Mouse (Mus musculus) heart, adult 2 months (tissue): ENCODE measurements around the gene Zswim4. TPM values are rescaled to one million over a fixed set of nuclear protein-coding genes. Genes with fewer than 3 reads are reported as not detected.

Experiments
- DNase-seq, 2 experiments: peaks; one replicate each; pipeline ENCODE4 v3.0.0; 2021
- H3K27ac ChIP-seq: fragments of 200-600 bp; 2 replicates; pipeline ENCODE4 v1.8.1; 2022
- H3K27me3 ChIP-seq: fragments of 200-500 bp; 2 replicates; pipeline ENCODE4 v1.6.1; 2012; ENCODE audit warnings: mild to moderate bottlenecking, low read length, inconsistent platforms, mixed read lengths; ENCODE audit not compliant: control insufficient read depth, insufficient read depth
- H3K36me3 ChIP-seq: fragments of 200-500 bp; 2 replicates; pipeline ENCODE4 v1.6.1; 2012; ENCODE audit warnings: low read length, inconsistent platforms; ENCODE audit not compliant: control insufficient read depth, insufficient read depth
- H3K4me1 ChIP-seq: fragments of 200-500 bp; 2 replicates; pipeline ENCODE4 v1.6.1; 2011; ENCODE audit warnings: low read length; ENCODE audit not compliant: control insufficient read depth, insufficient read depth
- H3K4me3 ChIP-seq: fragments of 200-600 bp; 2 replicates; pipeline ENCODE4 v1.8.1; 2022
- H3K79me2 ChIP-seq: fragments of 200-500 bp; replicated peaks from 2 replicates; pipeline ENCODE4 v1.6.1; 2012; ENCODE audit warnings: mild to moderate bottlenecking, inconsistent platforms, low read length, moderate library complexity, mixed read lengths; ENCODE audit not compliant: control insufficient read depth, insufficient read depth
- H3K9ac ChIP-seq: fragments of 200-500 bp; 2 replicates; pipeline ENCODE4 v1.6.1; 2012; ENCODE audit warnings: low read depth, mild to moderate bottlenecking, control low read depth, inconsistent platforms, low read length, mixed read lengths
- CTCF ChIP-seq: fragments of 200-600 bp; IDR thresholded peaks from 2 replicates; pipeline ENCODE4 v1.8.1; 2022; ENCODE audit warnings: antibody characterized with exemption, mild to moderate bottlenecking, moderate library complexity
- EP300 ChIP-seq: fragments of 200-500 bp; IDR thresholded peaks from 2 replicates; pipeline ENCODE4 v1.6.1; 2011; ENCODE audit warnings: low read depth, low read length, control low read depth; ENCODE audit not compliant: insufficient read depth
- POLR2A ChIP-seq: fragments of 200-500 bp; IDR thresholded peaks from 2 replicates; pipeline ENCODE4 v1.6.1; 2011; ENCODE audit warnings: mild to moderate bottlenecking, low read depth, low read length, control low read depth; ENCODE audit not compliant: insufficient read depth
- WGBS: fragments of 180-500 bp; shearing (Covaris S2); methylation state at CpG from one replicate; pipeline ENCODE4 v1.1.7; 2018; 5-methylcytosine and 5-hydroxymethylcytosine counted together
- intact Hi-C: fragments of 180-260 bp; cut with DNase I; formaldehyde crosslinking; loops from one replicate; pipeline ENCODE4 v1.15.1; 2025
- polyA plus RNA-seq: library from polyadenylated mRNA; depleted of rRNA; stranded (reverse); fragments of >200 nt; gene quantifications from 2 replicates; pipeline ENCODE4 v1.2.3, GENCODE M21; 2012
- total RNA-seq, 2 experiments: library from RNA; stranded (reverse); gene quantifications; 2 replicates each; pipeline ENCODE4 v1.2.3; 2021

Gene Zswim4
- total and polyA plus RNA-seq, 3 experiments: 6.8 to 10.4 (median 8.2) TPM

- DNase-seq: no peak
- Histone ChIP-seq H3K79me2 (peaks cover 3% of the 10 kb centered on the region; the same call in 1 of the 2 replicates), H3K9ac (peak overlapping the region; percentile 48), H3K4me1 (peaks cover 34% of the 10 kb centered on the region), H3K36me3 (peaks cover 42% of the 10 kb centered on the region), H3K27me3 (no peaks in the 10 kb centered on the region), H3K27ac (peak overlapping the region; percentile 78), H3K4me3 (peak overlapping the region; percentile 23; the same call in 1 of the 2 replicates)
- TF ChIP-seq CTCF (no peak), EP300 (no peak), POLR2A (no peak)
- intact Hi-C loops: no loop called here
- WGBS: 57% methylated on average over 17 of the region's 17 CpGs
Measured at GRCm38 (mm10) chr8:84208381-84209380, 28.2 kb downstream of the Zswim4 start.

GRCm38 (mm10) chr8:84207811-84208210 is 29.0 kb downstream of the Zswim4 start:
- TF ChIP-seq EP300: peak; percentile 88; the same call in 1 of the 2 replicates
- no peak for TF ChIP-seq CTCF
- peak; percentile 61 for TF ChIP-seq POLR2A
- H3K27ac ChIP-seq: peak overlapping the region; percentile 78
- peak overlapping the region; percentile 23 for H3K4me3 ChIP-seq
- peak; percentile 82 to 87 for DNase-seq
- 21% methylated on average over 7 of the region's 7 CpGs for WGBS
- intact Hi-C loops: no loop called here
- H3K36me3 ChIP-seq: peaks cover 42% of the 10 kb centered on the region
- H3K9ac ChIP-seq: peak overlapping the region; percentile 48
- H3K4me1 ChIP-seq: peaks cover 34% of the 10 kb centered on the region
- H3K27me3 ChIP-seq: no peaks in the 10 kb centered on the region
- peaks cover 3% of the 10 kb centered on the region; the same call in 1 of the 2 replicates for H3K79me2 ChIP-seq

GRCm38 (mm10) chr8:84206666-84207065 is 30.2 kb downstream of the Zswim4 start:
- no peak overlapping the region for H3K9ac ChIP-seq
- DNase-seq: no peak
- intact Hi-C loops: no loop called here
- WGBS: 91% methylated on average over 3 of the region's 3 CpGs
- peaks cover 34% of the 10 kb centered on the region for H3K4me1 ChIP-seq
- H3K79me2 ChIP-seq: peaks cover 5% of the 10 kb centered on the region; the same call in 1 of the 2 replicates
- TF ChIP-seq CTCF (peak; percentile 30), EP300 (no peak)
- no peaks in the 10 kb centered on the region for H3K27me3 ChIP-seq
- H3K36me3 ChIP-seq: peaks cover 42% of the 10 kb centered on the region
- H3K27ac ChIP-seq: peak overlapping the region; percentile 78
- no peak overlapping the region for H3K4me3 ChIP-seq

GRCm38 (mm10) chr8:84205073-84205472 is 31.8 kb downstream of the Zswim4 start:
- WGBS: 79% methylated on average over 5 of the region's 5 CpGs
- Histone ChIP-seq H3K36me3 (peaks cover 42% of the 10 kb centered on the region), H3K27me3 (no peaks in the 10 kb centered on the region), H3K4me3 (no peak overlapping the region), H3K4me1 (peaks cover 32% of the 10 kb centered on the region), H3K27ac (peak overlapping the region; percentile 99), H3K9ac (no peak overlapping the region), H3K79me2 (peaks cover 7% of the 10 kb centered on the region)
- no peak for TF ChIP-seq POLR2A
- TF ChIP-seq CTCF: no peak
- TF ChIP-seq EP300: no peak
- intact Hi-C loops: no loop called here
- DNase-seq: no peak

GRCm38 (mm10) chr8:84203975-84204772 is 32.7 kb downstream of the Zswim4 start:
- Histone ChIP-seq H3K27ac (peak overlapping the region; percentile 99), H3K27me3 (no peaks in the 10 kb centered on the region), H3K4me3 (peak overlapping the region; percentile 94), H3K36me3 (peaks cover 37% of the 10 kb centered on the region), H3K4me1 (peaks cover 27% of the 10 kb centered on the region), H3K9ac (peak overlapping the region; percentile 99), H3K79me2 (peaks cover 7% of the 10 kb centered on the region)
- intact Hi-C loops: loop anchor here (1.0 kb wide), 1 partner anchor 15 kb away; no protein-coding TSS in a partner anchor
- TF ChIP-seq CTCF: peak; percentile 71
- TF ChIP-seq EP300: peak; percentile 98
- peak; percentile 84 for TF ChIP-seq POLR2A
- WGBS: 23% methylated on average over 13 of the region's 13 CpGs
- peak; percentile 88 to 92 for DNase-seq
